Mouse (Mus musculus): ENCODE measurements around the gene Dpp6.

The Dpp6 gene

DNA sequence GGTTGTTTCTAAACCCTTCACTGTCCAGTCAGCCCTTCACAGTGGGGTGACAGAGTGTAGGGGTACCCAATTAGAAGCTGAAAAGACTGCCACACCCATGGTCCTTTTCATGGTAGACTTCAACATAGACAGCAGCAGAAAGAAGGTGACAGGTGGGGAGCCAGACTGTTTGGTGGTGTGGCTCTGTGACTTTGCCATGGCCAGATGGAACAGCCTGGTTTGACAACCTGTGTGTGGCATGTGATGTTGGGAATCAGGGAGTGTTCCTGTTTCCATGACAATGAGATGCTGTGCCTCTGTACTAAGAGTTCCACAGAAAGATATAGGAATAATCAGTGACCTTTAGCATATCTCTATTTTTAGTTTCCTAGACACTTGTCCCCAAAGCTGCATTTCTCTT, 386.1 kb downstream of the Dpp6 start:
- DNase-seq: no peak

DNA sequence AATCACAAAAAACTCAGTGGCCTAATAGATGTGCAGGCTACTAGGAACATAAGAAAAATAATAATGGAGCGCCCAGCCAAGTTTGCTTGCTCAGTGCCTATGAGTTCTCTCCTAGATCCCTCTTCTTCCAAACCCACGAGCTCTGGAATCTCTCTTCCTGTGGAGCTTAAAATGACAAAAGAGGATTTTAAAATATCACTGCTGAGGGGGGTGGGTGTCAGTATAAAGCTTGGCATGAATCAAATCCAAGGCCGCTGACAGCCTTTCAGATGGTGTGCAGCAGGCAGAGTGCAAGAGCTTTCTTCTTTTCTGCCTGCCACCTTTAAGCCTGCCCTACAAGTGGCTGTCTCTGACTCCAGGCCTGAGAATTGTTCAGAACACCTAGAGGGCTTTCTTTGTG, 387.7 kb downstream of the Dpp6 start:
- no peak for DNase-seq

DNA sequence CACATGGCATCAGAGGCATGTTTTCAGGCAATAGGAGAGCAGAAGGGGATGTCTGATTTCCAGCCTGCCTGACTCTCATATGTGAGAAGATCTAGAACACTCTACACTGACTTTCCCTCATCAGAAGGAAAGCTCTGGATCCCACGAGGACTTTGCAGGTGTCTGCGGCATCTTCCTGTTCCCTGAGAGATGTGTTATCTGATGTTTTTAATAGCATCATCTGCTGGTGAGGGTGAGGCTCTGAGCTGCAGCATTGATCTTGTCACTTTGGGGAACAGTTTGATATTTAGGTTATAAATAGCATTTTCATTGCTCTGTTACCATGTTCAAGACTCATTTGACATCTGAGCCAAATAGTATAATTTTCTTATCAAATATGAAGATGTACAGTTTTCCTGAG, 388.8 kb downstream of the Dpp6 start:
- DNase-seq: no peak

DNA sequence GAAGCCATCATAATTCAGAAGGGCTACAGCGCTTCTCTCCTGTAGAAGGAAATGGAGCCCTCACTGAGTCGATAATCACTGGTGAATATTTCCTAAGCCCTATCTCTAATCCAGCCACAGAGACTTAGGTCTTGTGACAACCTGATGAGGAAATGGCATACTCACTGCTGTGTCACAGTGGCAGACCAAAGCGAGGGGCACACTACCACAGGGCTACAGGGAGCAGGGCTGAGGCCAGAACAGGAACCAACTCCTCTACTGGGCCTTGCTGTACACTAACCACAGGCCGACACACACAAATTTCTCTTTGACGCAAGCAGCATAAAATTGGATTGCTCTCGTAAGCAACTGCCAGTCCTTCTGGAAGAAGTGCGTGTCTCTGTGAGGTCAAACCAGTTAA, 389.2 kb downstream of the Dpp6 start:
- DNase-seq: no peak

DNA sequence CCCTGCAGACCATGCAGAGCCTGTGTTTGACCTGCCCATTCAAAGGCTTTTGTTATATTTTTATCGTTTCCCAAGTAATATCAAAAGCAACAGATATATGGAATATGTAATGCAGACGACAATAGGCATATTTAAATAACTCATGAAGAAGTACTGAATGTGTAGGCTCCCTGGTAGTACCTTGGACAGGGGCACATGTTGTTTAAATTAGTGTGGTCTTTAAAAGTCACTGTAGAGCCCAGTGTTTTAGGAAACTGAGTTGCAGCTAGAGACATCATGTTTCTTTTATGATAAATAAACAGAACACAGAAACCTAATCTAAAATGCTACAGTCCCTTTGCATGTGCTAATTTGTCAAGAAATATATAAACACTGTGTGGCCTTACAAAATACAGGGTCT, 403.1 kb downstream of the Dpp6 start:
- no peak for DNase-seq

DNA sequence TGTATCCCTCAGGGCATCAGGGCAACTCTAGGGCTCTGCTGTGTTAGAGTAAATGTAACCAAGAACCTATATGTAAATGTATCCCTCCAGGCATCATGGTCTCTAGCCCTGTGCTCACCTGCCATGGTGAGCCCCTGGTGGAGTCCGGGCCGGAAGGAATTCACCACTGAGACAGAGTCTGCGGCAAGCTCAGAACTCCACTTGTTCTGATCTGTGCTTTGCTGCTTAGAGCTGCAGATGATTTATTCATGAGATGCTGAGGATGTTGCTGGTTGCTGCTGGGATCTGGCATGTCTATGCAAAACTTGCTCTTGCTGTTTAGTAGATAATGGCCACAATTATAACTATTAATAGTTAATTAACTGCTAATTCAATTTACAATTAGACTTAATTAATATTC, 425.1 kb downstream of the Dpp6 start:
- no peak for DNase-seq

DNA sequence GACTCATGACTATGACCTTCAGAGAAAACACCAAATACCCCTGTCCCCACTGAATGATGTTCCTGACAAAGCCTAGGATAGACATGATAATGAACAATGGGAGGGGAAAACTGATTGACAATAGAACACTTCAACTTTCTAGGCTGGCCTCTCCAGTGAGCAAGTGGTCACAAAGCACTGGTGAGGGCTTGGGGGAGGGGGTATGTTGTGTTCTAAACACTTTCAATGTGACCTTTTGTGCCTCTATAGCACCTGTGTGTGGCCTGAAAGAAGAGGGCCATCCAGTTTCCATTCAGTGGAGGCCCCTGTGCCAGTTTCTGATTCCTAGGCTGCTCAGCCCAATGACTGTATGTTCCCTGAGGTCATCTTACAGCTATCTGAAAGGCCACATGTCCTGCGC, 426.2 kb downstream of the Dpp6 start:
- no peak for DNase-seq

DNA sequence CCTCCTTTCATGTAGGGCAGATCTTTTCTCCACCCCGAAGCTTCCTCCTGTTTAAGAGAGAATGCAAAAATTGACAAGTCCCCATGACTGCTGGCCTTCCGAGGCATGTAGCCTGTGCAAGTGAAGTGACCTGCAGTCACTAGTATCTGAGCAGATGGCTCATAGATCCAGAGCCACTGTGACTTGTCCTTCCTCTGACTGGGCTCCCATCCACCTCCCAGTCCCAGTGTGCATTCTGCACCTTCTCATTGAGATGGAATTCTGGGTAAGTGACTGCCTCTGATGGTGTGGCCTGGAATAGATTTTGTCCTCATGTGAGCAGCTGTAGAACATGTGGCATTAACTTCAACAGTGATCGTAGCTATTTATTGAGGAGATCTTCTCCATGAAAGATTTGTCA, 430.8 kb downstream of the Dpp6 start:
- DNase-seq: no peak

DNA sequence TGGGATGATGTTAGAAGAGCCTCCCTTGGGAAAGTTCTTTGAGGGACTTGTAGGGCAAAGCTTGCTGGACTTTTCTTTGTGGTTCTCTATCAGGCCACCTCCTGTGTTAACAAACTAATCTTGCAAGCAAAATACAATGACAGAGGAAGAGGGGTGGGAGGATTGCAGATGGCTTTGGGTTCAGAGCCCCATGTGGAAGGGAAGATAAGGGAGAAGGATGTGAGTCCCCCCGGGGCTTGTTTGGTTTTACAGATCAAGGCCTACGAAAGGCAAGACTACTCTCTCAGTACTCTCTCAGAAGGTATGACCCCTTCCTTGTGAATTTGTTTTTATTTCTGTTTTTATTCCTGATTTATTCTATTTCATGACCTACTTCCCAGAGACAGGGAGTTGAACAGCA, 431.7 kb downstream of the Dpp6 start:
- no peak for DNase-seq

DNA sequence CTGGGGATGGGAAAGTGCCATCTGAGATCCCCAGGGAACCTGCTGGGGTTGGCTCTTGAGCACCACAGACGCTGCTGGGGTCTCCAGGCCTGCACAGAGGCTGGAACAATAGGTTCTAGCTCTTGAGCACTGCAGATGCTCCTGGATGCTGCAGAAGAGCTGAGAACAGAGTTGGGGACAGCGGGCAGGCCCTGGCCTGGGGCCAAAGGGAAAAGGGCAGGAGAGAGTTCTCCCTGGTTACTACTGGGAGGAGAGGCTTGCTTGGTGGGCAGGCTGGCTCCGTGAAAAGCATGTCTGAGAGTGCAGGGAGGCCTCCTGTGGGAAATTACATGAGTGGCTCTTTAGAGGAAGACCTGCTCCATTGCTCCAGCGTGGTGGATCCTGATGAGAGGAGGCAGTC, 432.9 kb downstream of the Dpp6 start:
- no peak for DNase-seq

DNA sequence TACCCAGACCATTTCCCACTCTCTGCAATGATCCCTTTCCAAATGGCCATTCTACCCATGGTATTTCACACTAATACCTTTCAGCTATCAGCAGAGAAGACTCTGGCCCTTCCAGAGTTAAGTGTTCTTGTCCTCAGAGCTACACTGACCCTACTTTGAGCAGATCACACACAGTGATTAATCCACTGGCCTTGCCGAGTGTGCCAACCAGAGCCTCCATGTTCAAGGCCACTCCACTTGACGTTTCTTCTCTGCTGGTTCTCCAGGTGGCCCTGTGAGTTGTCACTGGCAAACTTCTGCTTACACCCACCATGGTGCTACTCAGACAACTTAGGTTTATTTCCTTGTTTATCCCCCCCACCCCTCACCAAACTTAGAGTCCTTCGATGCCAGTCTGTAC, 433.9 kb downstream of the Dpp6 start:
- no peak for DNase-seq

DNA sequence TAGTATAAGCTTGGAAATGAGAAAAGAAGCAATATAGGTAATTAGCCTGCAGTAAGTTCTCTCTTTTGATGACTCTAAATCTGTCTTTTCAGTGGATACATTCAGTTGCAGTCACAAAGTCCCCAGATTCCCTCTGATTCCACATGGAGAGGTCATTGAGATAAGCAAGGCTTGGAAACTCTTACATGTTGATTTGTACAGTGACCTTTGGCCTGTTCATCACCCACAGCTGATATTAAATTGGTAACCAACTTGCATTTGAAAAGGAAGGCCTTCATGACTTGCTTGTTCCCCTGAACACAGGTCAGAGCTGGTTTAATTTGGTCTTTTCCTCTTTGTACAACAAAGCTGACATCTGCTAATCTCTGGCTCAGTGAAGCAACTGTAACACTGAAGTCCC, 434.4 kb downstream of the Dpp6 start:
- no peak for DNase-seq

DNA sequence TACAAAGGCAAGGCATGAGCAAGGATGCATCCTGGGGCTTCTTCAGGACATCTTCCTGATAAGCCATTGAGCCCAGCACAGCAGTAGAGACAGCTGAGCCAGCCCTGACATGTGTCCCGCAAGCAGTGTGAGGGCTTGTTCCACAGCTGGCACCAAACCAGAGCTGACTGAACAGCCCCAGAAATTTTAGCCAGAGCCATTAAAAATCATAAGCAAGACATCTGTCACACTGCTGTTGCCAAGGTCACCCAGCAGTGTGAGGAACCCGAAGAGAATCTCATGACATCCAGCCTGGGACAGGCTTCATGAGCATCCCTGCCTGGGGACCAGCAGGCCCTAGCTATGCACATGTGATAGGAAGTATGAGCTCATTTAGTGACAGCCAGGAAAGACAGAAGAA, 438.2 kb downstream of the Dpp6 start:
- no peak for DNase-seq

DNA sequence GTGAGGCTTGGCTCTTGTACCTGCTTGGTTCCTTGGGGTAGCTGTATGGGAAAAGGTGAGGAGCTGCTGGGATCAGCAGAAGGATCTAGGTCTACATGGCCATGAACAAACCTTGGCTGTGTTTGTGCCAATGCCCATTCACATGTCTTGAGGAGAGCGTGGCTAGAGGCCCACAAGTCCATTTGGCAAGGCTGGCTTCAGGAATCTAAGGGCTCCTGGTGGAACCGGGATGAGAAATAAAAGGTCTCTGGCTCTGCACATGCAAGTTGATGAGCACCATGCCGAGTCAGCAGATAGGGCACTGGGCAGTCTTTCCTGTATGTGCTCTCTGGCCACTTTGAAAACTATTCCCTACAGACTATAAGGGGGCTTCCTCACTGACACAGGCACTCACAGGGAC, 441.6 kb downstream of the Dpp6 start:
- no peak for DNase-seq

DNA sequence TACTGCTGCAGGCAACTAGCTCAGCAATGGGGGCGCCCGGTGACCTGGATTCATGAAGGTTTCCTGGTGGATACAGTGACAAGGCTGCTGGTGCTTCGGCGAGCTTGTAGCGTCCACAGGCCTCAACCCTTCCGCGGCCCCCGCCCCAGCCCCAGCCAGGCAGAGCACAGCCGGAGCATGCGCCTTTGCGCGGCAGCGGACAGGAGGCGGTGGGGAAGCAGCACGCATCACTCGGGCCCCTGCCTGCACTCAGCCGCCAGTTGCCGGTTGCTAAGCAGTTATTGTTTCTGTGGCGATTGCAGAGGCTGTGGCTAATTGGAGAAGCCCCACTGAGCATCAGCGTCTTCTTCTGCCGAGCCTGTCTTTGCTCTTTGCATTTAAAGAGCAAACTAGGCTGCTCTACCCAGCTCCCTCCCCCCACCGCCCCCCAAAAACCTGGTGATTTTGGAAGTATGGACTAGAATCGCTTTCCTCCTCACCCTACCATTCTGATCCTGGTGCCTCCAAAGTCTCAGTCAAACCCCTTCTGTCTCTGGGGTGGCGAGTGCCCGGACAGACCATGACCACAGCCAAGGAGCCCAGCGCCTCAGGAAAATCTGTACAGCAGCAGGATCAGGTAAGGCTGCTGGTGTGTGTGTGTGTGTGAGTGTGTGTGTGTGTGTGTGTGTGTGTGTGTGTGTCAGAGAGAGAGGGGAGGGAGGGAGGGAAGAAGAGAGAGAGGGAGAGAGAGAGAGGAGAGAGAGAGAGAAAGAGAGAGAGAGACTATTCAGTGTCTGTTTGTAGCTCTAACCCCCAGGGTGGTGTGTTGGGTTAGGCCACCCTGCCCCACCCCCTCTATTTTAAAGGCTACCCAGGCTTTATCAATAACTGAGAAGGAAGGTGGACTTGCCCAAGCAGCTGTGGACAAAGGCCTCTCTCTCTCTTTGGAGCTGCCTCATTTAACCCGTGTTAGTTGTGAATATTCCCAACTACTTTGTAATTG, 445.0 kb downstream of the Dpp6 start:
- DNase-seq: no peak

DNA sequence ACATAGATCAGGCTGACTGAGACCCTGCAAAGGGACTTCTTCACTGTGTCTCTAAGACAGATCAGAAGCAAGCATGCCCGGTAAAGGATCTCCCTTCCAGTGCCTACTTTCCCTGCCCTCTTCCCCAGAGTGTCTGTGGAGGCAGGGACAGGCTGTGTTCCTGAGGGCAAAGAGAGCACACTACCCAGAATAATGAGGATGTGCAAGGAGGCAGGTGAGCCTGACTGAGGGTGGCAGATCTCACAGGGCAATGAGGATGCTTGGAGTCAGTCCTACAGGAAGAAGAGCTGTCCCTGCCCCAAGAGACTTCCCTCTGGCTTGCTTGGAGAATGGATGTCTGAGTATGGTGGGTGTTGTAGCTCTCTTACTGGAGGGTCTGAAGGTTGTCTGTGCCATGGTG, 445.7 kb downstream of the Dpp6 start:
- DNase-seq: no peak

DNA sequence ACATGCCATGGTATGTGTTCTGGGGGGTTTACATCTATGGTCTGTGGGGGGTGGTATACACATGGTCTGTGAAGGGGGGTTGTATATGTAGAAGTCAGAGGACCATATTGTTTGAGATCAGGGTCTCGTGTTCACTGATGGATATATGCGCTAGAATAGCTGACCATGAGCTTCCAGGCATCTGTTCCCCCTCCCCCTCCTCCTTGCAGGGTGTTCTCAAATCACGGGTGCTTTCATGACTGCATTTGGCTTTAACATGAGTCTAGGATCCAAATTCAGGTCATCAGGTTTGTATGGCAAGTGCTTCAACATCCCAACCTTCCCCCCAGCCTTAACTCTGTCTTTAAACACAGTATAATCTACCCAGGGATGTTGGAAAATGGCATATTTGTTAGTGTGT, 448.3 kb downstream of the Dpp6 start:
- DNase-seq: no peak

DNA sequence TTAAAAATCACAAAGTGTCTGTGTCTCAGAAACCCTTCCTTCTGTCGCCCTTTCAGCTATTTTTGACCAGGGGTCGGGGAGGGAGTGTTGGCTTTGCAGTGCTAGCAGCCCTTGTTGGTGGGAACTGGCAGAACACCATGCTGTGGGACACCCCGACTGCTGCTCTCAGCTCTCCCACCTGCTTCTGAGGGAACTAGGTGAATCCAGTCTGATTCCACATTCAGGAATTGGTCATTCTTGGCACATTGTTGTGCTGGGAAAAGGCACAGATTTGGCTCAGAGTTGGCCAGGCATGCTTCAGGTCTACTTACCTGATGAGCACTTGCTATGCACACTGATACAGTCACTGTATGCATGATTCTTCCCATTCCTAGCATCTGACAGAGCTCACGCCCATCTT, 454.3 kb downstream of the Dpp6 start:
- no peak for DNase-seq

DNA sequence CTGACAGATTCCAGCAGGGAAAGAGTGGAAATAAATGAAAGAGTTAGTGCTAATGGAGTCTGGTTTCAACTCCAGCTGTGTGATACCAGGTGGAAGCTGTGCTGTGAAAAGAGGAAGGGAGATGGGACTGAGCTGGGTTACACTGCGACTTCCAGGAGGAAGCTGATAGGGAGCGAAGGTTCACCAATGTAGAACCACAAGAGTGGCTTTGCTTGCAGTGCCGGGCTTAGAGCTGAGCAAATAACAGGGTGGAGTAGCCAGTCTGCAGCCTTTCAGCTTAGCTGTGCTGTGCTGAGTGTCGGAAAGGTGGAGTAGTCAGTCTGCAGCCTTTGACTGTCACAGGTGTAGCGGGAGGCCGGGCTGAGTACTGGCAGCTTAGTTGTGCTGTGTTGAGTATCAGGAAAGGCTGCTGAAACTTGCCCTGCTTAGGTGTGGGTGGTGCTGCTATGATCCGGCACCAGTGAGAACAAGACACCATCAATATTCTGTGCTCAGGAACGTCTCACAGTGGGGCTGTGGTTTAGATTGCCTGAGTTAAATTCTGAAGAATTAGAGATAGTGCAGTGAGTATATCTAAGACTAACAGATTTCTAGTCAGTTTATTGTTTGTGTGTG, 457.9 kb downstream of the Dpp6 start:
- no peak for DNase-seq

DNA sequence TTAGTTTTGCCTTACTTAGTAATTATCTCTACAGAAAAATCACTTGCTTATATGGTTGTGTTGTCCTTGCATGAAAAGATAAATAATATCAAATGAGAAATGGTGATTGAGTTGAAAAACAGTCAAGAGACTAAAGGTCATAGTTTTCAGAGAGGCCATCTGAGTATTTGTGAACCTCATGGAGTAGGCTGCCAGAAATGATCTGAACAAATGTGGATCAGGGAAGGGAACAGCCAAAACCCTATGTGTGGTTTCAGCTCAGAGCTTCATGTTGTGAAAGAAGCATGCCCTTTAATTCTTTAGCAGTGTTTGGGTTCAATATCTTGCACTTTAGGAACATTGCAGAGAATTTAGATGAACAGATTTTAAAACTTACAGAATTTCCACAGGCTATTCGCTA, 458.9 kb downstream of the Dpp6 start:
- DNase-seq: no peak

DNA sequence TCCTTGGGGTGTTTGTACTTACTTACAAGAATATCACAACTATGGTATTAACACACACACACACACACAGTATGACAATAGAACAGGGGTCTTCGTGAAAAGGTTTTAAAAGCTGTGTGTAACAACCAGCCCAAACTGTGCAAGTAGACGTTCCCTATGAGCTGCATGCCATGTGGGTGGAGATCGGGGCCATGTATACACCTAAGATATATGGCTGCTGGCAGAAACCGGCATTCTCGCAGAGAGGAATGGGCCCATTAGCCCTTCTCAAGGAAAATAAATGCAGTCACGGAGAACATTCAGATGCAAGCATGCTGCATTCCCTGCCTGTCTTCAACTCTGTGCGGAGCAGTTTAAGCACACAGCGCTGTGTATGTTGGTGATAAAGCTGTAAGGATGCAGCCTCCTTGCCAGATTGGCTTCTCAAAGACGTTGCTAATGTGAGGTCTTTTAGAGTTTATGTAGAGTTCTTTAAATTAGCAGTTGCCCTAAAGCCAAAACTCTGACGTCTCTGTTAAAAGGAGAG, 461.2 kb downstream of the Dpp6 start:
- no peak for DNase-seq

DNA sequence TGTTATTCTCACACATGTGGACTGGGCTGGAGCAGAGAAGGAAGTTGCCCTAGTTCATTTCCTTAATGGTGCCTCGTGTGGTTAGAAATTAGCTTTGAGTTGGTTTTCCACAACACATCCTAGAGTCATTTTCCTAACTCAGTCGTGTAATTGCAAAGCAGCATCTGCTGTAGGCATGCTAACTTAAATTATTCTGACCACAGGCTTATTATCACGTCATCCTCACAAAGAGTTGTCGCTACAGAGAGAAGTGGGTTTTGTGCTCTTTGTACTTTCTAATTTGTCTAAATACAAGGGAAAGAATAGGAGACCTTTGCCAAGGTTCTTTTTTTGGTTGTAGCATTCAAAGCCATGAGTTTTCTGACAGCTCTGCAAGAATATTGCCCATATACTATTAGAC, 469.9 kb downstream of the Dpp6 start:
- no peak for DNase-seq

DNA sequence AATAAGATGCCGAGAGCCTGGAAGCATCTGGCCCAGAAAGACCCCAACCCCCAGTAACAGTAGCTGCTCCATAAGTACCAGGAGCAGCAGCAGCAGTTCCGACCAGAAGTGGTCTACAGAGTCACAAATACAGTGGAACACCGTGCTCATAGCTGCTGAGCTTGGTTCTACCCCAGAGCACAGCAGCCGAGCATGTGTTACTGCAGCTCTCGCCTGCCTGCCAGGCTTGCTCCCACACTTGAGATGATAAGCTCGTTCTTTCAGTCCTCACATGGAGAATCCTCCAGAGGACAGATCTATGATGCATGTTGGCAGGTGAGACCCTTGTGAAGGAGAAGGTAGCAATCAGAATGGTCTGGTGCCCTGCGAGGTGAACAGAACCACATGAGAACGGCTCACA, 474.4 kb downstream of the Dpp6 start:
- DNase-seq: no peak

DNA sequence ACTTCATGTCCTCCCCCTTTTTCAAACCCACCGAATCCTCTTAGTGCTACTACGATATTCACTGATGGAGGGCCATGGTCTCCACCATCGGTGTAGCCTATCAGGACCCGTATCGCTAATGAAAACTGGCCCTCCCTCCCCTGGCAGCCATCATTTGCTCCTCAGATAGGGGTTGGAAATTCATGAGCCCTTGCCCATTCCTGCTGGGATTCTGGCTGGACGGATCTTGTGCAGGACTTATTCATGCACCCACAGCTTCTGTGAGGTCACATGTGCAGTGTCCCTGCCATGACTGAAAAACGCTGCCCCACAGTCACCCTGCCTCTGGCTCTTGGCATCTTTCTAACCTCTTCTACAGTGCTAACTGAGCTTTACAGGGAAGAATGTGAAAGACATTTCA, 475.2 kb downstream of the Dpp6 start:
- DNase-seq: no peak

DNA sequence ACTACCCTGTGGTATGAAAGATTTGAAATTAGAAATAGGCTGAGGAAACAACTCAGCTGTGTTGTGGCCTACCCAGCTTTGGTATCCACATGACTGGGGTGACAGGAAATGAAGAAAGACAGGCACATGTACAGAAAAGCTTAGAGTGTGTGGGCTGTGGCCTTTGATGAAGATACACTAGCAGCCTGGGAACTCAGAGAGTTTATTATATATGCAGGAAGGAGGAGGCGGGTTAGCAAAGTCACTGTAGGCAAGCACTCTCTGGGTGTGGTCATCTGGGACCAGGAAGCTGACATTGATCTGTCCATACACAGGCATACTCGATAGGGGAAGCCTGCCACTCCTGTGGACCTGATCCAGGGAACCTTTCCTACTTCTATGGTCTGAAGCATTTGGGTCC, 487.1 kb downstream of the Dpp6 start:
- DNase-seq: no peak

All from lung, postnatal 10 days (tissue).